Mouse (Mus musculus) hematopoietic stem cell, adult 5-6 weeks (primary cell): ENCODE data around the gene Zbtb7a. TPM values are rescaled to one million over a fixed set of nuclear protein-coding genes. Genes with fewer than 3 reads are reported as not detected.
"Not testable (repeated sequence)": the region's sequence is repeated elsewhere in the genome, so short reads cannot be mapped to it uniquely, and the experiment has no call there.

Source experiments
- ATAC-seq, 2 experiments: fragments of 125-278 bp in 1 of 2; replicated peaks in 1 of 2; 2 replicates each; pipeline ENCODE4 v1.8.0; 2016 to 2017; ENCODE audit warnings: inconsistent platforms in 2 of 2, mild to moderate bottlenecking in 2 of 2, moderate number of reproducible peaks in 2 of 2, low read depth in 1 of 2, moderate TSS enrichment in 1 of 2; ENCODE audit not compliant: low FRiP score in 2 of 2, poor library complexity in 2 of 2, severe bottlenecking in 2 of 2, insufficient read depth in 1 of 2, low TSS enrichment in 1 of 2
- total RNA-seq: library from RNA; stranded (forward); fragments of 172-1452, 232-1000 nt; gene quantifications from 2 replicates; pipeline ENCODE4 v1.2.3, GENCODE M21; 2017

The Zbtb7a gene
- total RNA-seq, 1 experiment from 2014 or later, result 13.0 TPM

GRCm38 (mm10) chr10:81177958-81178712 lies 43.1 kb downstream of the Zbtb7a start:
- no peak for ATAC-seq

- no peak for ATAC-seq
Measured at GRCm38 (mm10) chr10:81178927-81179326, 43.9 kb downstream of the Zbtb7a start.

- no peak for ATAC-seq
Measured at GRCm38 (mm10) chr10:81179451-81180342, 44.7 kb downstream of the Zbtb7a start.

- no peak for ATAC-seq
Measured at GRCm38 (mm10) chr10:81180946-81181345, 45.9 kb downstream of the Zbtb7a start.

- ATAC-seq, result not testable (repeated sequence)
Measured at GRCm38 (mm10) chr10:81181860-81182259, 46.8 kb downstream of the Zbtb7a start.

GRCm38 (mm10) chr10:81182336-81183333 lies 47.6 kb downstream of the Zbtb7a start, which contains the start of gene Dapk3:
TSS of gene Dapk3 (plus strand) at chr10:81183005.
- ATAC-seq, result peak; percentile 87 to 91

GRCm38 (mm10) chr10:81183805-81184204 lies 48.8 kb downstream of the Zbtb7a start, which contains the start of gene 4930442H23Rik:
TSS of gene 4930442H23Rik (minus strand) at chr10:81183849.
- ATAC-seq, result no peak

GRCm38 (mm10) chr10:81184765-81185164 lies 49.7 kb downstream of the Zbtb7a start:
- ATAC-seq, result no peak

- ATAC-seq, result no peak
Measured at GRCm38 (mm10) chr10:81187161-81187560, 52.1 kb downstream of the Zbtb7a start.

- ATAC-seq, result no peak
Measured at GRCm38 (mm10) chr10:81189821-81190220, 54.8 kb downstream of the Zbtb7a start.

GRCm38 (mm10) chr10:81190236-81190911 lies 55.4 kb downstream of the Zbtb7a start:
- no peak for ATAC-seq

- ATAC-seq, result no peak; a peak in 1 of 4 replicates
Measured at GRCm38 (mm10) chr10:81190912-81191321, 55.9 kb downstream of the Zbtb7a start.

- ATAC-seq, result peak; percentile 39 to 48; a peak in 2 of 4 replicates
Measured at GRCm38 (mm10) chr10:81191342-81191982, 56.4 kb downstream of the Zbtb7a start.

GRCm38 (mm10) chr10:81192270-81192967 lies 57.4 kb downstream of the Zbtb7a start:
- ATAC-seq, result peak; percentile 26 to 32; a peak in 2 of 4 replicates

- no peak for ATAC-seq
Measured at GRCm38 (mm10) chr10:81192968-81193501, 58.0 kb downstream of the Zbtb7a start.
